Mouse (Mus musculus) bone marrow macrophage, adult 2 months (primary cell): ENCODE results near the gene Tap1.

Source experiments
- CTCF ChIP-seq: IDR thresholded peaks from 2 replicates; pipeline ENCODE4 v1.5.1; 2012; ENCODE audit warnings: low read depth, mild to moderate bottlenecking, low read length, moderate library complexity
- POLR2A ChIP-seq: IDR thresholded peaks from 2 replicates; pipeline ENCODE4 v1.6.1; 2012; ENCODE audit warnings: mild to moderate bottlenecking, low read depth, low read length, borderline replicate concordance

DNA sequence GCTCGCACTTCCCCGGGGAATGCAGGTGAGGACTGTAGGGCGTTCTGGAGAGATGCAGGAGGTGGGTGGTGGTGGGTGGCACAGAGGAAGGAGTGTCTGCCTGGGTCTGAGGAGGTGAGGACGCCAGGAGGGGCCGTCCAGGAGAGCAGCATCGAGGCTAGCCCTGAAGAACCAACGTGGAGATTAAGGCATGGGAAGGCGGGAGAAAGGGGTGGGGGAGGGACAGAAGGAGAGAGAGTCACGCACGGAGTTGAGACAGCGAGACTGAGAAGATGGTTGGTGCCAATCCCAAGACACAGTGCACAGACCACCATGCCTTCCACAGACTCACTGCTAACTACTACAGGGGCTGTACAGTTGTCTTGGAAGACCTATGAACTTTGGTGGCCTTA is 11.2 kb downstream of the Tap1 start:
- TF ChIP-seq POLR2A (no peak), CTCF (no peak)
